Mouse (Mus musculus): ENCODE measurements at regions not wholly inside any gene's neighbourhood (a gene's known extent, or its start where the extent isn't known, plus 50 kb on each side); places are given as distances from the start of the nearest gene placed in this dataset.
A peak's percentile ranks its signal among the peaks of the same experiment; 100 is the strongest.

DNA sequence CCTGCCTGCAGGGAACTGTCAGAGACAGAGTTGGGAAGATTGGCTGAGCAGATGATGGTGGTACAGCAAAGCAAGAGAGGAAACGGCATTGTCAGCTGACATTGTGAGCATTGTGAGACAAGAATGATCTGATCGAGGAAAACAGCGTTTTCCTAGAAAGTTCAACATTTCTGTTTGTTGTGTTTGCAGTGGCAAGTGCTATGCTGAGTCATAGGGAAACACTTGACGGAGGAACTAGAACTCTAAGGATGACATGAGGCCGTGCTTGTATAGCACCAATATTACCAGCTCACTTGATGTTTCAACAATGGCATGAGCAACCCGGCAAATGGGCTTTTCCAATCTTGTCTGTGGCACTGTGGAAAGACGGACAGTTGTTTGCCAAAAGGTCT is 146.7 kb upstream of the Serp2 start:
- no peak overlapping the region for H3K4me2 ChIP-seq (replicated peaks)
- H3K9me3 ChIP-seq, result no peaks in the 10 kb centered on the region
- WGBS, result 83% methylated on average over 7 of the region's 7 CpGs
- no peaks in the 10 kb centered on the region for H3K36me3 ChIP-seq
- ATAC-seq (ENCODE audit: low FRiP score, low read depth), result no peak
- H3K27ac ChIP-seq, result peak overlapping the region; percentile 16; the same call in 1 of the 2 replicates
- peaks cover 43% of the 10 kb centered on the region for H3K4me1 ChIP-seq
- no peak overlapping the region for H3K9ac ChIP-seq
- H3K4me3 ChIP-seq, result no peak overlapping the region
- no peaks in the 10 kb centered on the region for H3K27me3 ChIP-seq

GRCm38 (mm10) chr14:76702709-76703372 is 146.2 kb upstream of the Serp2 start:
- 47% methylated on average over 8 of the region's 8 CpGs for WGBS
- Histone ChIP-seq H3K27ac (peak overlapping the region; percentile 10; the same call in 1 of the 2 replicates), H3K4me2 (replicated peaks) (no peak overlapping the region), H3K4me1 (peaks cover 43% of the 10 kb centered on the region), H3K9me3 (no peaks in the 10 kb centered on the region), H3K27me3 (no peaks in the 10 kb centered on the region), H3K4me3 (no peak overlapping the region), H3K36me3 (no peaks in the 10 kb centered on the region), H3K9ac (no peak overlapping the region)
- peak; percentile 63; the same call in 1 of the 2 replicates for ATAC-seq (ENCODE audit: low FRiP score, low read depth)

DNA sequence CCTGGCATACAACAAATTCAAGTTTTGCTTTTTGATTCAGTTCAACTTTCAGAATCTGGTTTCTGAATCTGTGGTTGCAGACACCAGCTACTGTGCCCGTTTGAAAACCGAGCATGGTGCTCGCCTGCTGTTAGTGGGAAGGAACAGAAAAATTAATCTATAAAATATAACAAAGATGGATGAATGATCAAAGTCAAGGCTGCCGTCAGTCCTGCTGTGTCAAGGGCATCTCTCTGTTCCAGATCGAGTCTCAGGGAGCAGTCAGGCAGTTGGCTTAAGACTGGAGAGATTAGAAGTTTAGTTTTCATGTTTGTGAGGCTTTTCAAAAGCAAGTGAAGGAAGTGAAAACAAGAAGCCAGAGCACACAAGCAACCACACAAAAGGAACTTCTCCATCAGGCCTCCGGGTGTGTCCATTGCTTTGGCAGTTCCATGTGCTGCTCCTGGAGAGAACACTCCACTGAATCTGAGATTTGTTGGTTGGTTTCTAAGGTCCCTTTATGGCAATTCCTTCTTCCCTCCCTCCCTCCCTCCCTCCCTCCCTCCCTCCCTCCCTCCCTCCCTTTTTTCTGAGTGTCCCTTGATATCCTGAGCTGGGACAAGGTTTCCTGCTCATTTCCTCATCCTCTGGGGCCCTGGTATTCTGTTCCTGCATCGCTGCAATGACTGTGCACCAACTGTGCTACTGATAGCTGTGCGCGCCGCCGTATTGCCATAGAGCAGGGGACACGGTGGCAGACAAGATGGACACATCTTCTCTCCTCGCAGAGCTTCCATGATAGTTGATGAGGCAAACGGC is 145.4 kb upstream of the Serp2 start:
- Histone ChIP-seq H3K4me2 (replicated peaks) (no peak overlapping the region), H3K27ac (peak overlapping the region; percentile 10; the same call in 1 of the 2 replicates), H3K36me3 (no peaks in the 10 kb centered on the region), H3K9me3 (no peaks in the 10 kb centered on the region), H3K9ac (no peak overlapping the region), H3K27me3 (no peaks in the 10 kb centered on the region), H3K4me3 (no peak overlapping the region), H3K4me1 (peaks cover 42% of the 10 kb centered on the region)
- ATAC-seq (ENCODE audit: low FRiP score, low read depth), result no peak
- 77% methylated on average over 14 of the region's 14 CpGs for WGBS

DNA sequence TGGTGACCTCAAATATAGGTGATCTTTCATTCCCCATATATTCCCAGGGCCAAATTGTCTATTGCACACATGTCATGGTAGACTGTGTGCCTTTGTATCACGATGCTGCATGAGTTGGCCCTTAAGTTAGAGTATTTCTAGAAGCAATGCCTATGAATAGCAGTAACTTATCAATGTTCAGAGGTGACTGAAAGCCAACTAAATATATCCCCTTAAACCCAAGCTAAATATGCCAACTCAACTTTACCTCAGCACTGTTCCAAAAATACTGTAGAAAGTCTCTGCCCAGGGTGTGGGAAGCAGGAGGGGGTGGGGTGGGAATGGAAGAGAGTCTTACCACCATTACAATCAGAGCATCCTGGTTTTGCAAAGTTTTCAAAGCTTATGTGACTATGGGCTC is 144.6 kb upstream of the Serp2 start:
- Histone ChIP-seq H3K4me3 (no peak overlapping the region), H3K36me3 (no peaks in the 10 kb centered on the region), H3K4me2 (replicated peaks) (no peak overlapping the region), H3K27ac (no peak overlapping the region), H3K27me3 (no peaks in the 10 kb centered on the region), H3K4me1 (peaks cover 49% of the 10 kb centered on the region), H3K9ac (no peak overlapping the region), H3K9me3 (no peaks in the 10 kb centered on the region)
- WGBS, result 94% methylated on average over 1 of the region's 1 CpGs
- no peak for ATAC-seq (ENCODE audit: low FRiP score, low read depth)

- H3K9ac ChIP-seq, result no peak overlapping the region
- H3K9me3 ChIP-seq, result no peaks in the 10 kb centered on the region
- H3K36me3 ChIP-seq, result no peaks in the 10 kb centered on the region
- H3K4me2 ChIP-seq (replicated peaks), result no peak overlapping the region
- no peak overlapping the region for H3K4me3 ChIP-seq
- H3K4me1 ChIP-seq, result peaks cover 54% of the 10 kb centered on the region
- H3K27me3 ChIP-seq, result no peaks in the 10 kb centered on the region
- no peak overlapping the region for H3K27ac ChIP-seq
- ATAC-seq (ENCODE audit: low FRiP score, low read depth), result no peak
- WGBS, result 90% methylated on average over 3 of the region's 3 CpGs
Measured at GRCm38 (mm10) chr14:76700796-76701195, 144.1 kb upstream of the Serp2 start.

DNA sequence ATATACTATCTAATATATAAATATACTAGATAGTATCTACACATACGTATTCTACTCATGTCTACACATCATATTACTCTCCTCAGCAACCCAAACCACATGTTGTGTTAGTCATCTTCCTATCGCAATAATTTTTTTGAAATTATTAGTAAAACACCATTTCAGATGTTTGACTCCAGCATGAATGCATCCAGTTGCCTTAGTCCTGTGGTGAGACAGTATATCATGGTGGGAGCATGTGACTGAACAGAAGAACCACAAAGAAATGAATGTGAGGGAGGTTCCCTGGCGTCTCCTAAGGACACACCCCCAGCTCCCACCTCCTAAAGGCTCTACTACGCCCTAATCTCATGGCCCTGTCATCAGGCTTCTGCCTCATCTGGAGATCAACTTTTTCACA is 143.5 kb upstream of the Serp2 start:
- H3K4me3 ChIP-seq, result no peak overlapping the region
- no peak overlapping the region for H3K4me2 ChIP-seq (replicated peaks)
- ATAC-seq (ENCODE audit: low FRiP score, low read depth), result no peak
- H3K9me3 ChIP-seq, result no peaks in the 10 kb centered on the region
- WGBS, result 83% methylated on average over 4 of the region's 4 CpGs
- H3K27ac ChIP-seq, result no peak overlapping the region
- peaks cover 60% of the 10 kb centered on the region for H3K4me1 ChIP-seq
- no peaks in the 10 kb centered on the region for H3K36me3 ChIP-seq
- H3K27me3 ChIP-seq, result no peaks in the 10 kb centered on the region
- no peak overlapping the region for H3K9ac ChIP-seq

DNA sequence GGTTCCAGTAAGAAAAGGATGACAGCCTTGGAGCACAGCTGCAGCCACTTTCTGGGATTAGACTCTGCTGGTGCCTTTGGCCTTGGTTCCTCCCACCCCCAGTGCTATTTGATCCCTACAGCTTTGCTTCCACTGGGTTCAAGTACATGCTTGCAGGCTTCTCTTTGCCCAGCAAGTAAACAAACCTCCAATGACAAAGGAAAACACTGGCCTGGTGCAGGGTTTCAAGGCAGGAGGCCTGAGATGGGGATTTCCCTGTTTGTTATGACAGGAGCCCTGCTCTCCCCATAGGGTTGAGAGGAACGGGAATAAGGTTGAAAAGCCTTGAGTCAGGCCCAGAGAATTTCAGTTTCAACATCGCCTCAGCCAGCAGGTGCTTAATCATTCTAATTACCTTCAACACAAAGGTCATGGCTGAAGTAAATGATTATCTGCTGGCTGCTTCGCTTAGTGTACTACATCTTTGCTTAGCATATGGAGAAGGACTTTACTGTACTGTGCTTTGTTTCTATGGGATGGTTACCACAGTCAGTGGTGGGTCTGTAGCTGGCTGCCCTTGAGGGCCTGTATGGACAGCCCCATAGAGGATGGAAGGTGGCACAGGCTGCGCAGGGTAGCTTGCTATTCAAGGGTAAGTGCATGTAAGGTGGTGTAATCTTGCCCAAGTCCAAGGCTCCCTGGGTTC is 142.2 kb upstream of the Serp2 start:
- Histone ChIP-seq H3K4me1 (peaks cover 69% of the 10 kb centered on the region), H3K4me2 (replicated peaks) (no peak overlapping the region), H3K27ac (no peak overlapping the region), H3K9ac (no peak overlapping the region), H3K9me3 (no peaks in the 10 kb centered on the region), H3K36me3 (no peaks in the 10 kb centered on the region), H3K4me3 (no peak overlapping the region), H3K27me3 (no peaks in the 10 kb centered on the region)
- 45% methylated on average over 4 of the region's 4 CpGs for whole genome bisulfite sequencing
- no peak for ATAC-seq (ENCODE audit: low FRiP score, low read depth)

GRCm38 (mm10) chr14:76696729-76697128 is 140.0 kb upstream of the Serp2 start:
- no peaks in the 10 kb centered on the region for H3K36me3 ChIP-seq
- no peak overlapping the region for H3K9ac ChIP-seq
- H3K4me2 ChIP-seq (replicated peaks), result no peak overlapping the region
- H3K27ac ChIP-seq, result no peak overlapping the region
- ATAC-seq (ENCODE audit: low FRiP score, low read depth), result no peak
- 52% methylated on average over 4 of the region's 4 CpGs for WGBS
- no peaks in the 10 kb centered on the region for H3K27me3 ChIP-seq
- H3K9me3 ChIP-seq, result no peaks in the 10 kb centered on the region
- peaks cover 63% of the 10 kb centered on the region for H3K4me1 ChIP-seq
- H3K4me3 ChIP-seq, result no peak overlapping the region

- 52% methylated on average over 18 of the region's 18 CpGs for WGBS
- peaks cover 59% of the 10 kb centered on the region for H3K4me1 ChIP-seq
- H3K27me3 ChIP-seq, result no peaks in the 10 kb centered on the region
- H3K9ac ChIP-seq, result no peak overlapping the region
- ATAC-seq (ENCODE audit: low FRiP score, low read depth), result no peak
- H3K27ac ChIP-seq, result peak overlapping the region; percentile 55; the same call in 1 of the 2 replicates
- no peak overlapping the region for H3K4me2 ChIP-seq (replicated peaks)
- H3K9me3 ChIP-seq, result no peaks in the 10 kb centered on the region
- H3K36me3 ChIP-seq, result no peaks in the 10 kb centered on the region
- H3K4me3 ChIP-seq, result no peak overlapping the region
Measured at GRCm38 (mm10) chr14:76695691-76696355, 139.1 kb upstream of the Serp2 start.

- no peak for ATAC-seq (ENCODE audit: low FRiP score, low read depth)
- Histone ChIP-seq H3K27ac (no peak overlapping the region), H3K27me3 (no peaks in the 10 kb centered on the region)
Measured at GRCm38 (mm10) chr14:76694894-76695293, 138.2 kb upstream of the Serp2 start.

DNA sequence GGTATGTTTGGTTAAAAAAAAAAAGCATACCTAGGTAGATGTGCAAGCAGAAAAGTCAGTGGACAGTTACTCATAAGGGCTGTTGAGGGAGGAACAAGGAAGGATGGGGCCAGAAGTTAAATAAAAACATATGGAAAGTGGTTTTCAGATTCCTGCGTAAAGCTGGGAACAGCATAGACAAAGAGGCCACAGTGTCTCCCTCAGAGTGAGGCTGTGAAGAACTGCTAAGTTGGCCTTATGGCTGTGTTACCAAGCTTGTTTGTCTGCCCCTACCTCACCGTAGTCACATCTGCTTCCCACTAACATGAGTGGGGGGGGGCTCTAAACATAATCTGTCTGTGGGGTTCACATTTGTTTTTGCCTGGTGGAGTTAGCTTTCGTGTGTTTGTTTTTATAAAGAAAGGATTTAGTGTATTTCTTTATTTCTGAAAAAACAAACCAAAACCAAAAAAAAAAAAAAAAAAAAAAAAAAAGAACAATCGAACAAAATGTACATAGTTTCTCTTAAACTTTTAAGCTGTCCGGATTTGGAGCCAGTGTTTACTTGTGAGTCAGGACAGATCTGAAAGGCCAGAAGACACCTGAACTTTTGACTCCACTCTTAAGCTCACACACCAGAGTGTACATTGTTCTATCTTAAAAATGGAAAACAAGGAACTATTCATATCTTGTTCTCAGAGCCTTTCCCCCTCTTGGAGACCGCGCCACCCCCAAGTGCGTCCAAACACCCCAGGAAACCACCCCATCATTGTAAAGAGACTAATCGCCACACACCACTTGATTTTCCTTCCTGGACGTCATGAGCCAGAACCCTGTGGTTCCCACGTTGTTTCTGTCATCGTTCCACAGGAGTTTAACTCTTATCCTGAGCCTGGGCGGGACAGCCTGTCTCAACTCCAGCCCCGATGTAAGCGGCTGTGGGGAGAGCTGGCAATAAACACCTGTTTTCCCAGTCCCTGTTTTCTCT is 136.9 kb upstream of the Serp2 start:
- WGBS, result 35% methylated on average over 15 of the region's 15 CpGs
- peak; percentile 48; the same call in 1 of the 2 replicates for ATAC-seq (ENCODE audit: low FRiP score, low read depth)
- Histone ChIP-seq H3K4me2 (replicated peaks) (no peak overlapping the region), H3K4me1 (peaks cover 56% of the 10 kb centered on the region), H3K4me3 (no peak overlapping the region), H3K36me3 (no peaks in the 10 kb centered on the region), H3K27ac (peak overlapping the region; percentile 59), H3K9ac (no peak overlapping the region), H3K9me3 (no peaks in the 10 kb centered on the region), H3K27me3 (no peaks in the 10 kb centered on the region)

More at GRCm38 (mm10) chr14:76694894-76695293, 138.2 kb upstream of the Serp2 start:
- H3K9ac ChIP-seq, result no peak overlapping the region
- H3K4me1 ChIP-seq, result peaks cover 59% of the 10 kb centered on the region
- 75% methylated on average over 8 of the region's 8 CpGs for WGBS
- no peak overlapping the region for H3K4me2 ChIP-seq (replicated peaks)
- H3K36me3 ChIP-seq, result no peaks in the 10 kb centered on the region
- H3K4me3 ChIP-seq, result no peak overlapping the region
- H3K9me3 ChIP-seq, result no peaks in the 10 kb centered on the region

All from limb, embryonic 13.5 days (tissue).